Mouse (Mus musculus) gastrocnemius, adult 18-20 months (tissue): ENCODE measurements at regions not wholly inside any gene's neighbourhood (a gene's known extent, or its start where the extent isn't known, plus 50 kb on each side); places are given as distances from the start of the nearest gene placed in this dataset.

ENCODE experiments used
- DNase-seq: peaks from one replicate; pipeline ENCODE4 v3.0.0; 2021; ENCODE audit warnings: low spot score

- no peak for DNase-seq
Observed at GRCm38 (mm10) chr17:4921121-4921520, 73.0 kb upstream of the Arid1b start.

GRCm38 (mm10) chr17:4928631-4929030 lies 65.5 kb upstream of the Arid1b start:
- no peak for DNase-seq

- DNase-seq, result no peak
Observed at GRCm38 (mm10) chr17:4935268-4935667, 58.9 kb upstream of the Arid1b start.

- no peak for DNase-seq
Observed at GRCm38 (mm10) chr17:4940589-4940988, 53.5 kb upstream of the Arid1b start.

- DNase-seq, result no peak
Observed at GRCm38 (mm10) chr17:4941286-4941800, 52.8 kb upstream of the Arid1b start.

- DNase-seq, result no peak
Observed at GRCm38 (mm10) chr17:4942868-4943267, 51.3 kb upstream of the Arid1b start.
